Mouse (Mus musculus): ENCODE measurements around the gene Foxp1. TPM values are rescaled to one million over a fixed set of nuclear protein-coding genes. Genes with fewer than 3 reads are reported as not detected.
A peak's percentile ranks its signal among the peaks of the same experiment; 100 is the strongest.

Gene Foxp1
- total and polyA plus RNA-seq, 3 experiments: 16.1 to 42.0 TPM; not detected in 1

- Histone ChIP-seq H3K4me1 (ENCODE audit: control insufficient read depth in 1 of 2, insufficient read depth in 2 of 2, low read length in 2 of 2) (peaks cover 0 to 4% of the 10 kb centered on the region in 2 experiments; a peak in 3 of 4 replicates), H3K4me3 (ENCODE audit: control insufficient read depth in 1 of 2, insufficient read depth in 1 of 2, low read depth in 2 of 2, low read length in 2 of 2) (no peak overlapping the region), H3K79me2 (ENCODE audit: control insufficient read depth, insufficient read depth, low read length, poor library complexity) (no peaks in the 10 kb centered on the region), H3K9me3 (replicated peaks; ENCODE audit: insufficient read depth, low read length) (no peaks in the 10 kb centered on the region), H3K27me3 (ENCODE audit: control insufficient read depth in 1 of 2, insufficient read depth in 2 of 2, low read length in 2 of 2) (no peaks in the 10 kb centered on the region), H3K27ac (ENCODE audit: control insufficient read depth, low read depth, low read length) (no peak overlapping the region), H3K9ac (ENCODE audit: control insufficient read depth, low read depth, low read length, poor library complexity, severe bottlenecking) (no peak overlapping the region), H3K36me3 (ENCODE audit: control insufficient read depth in 1 of 2, insufficient read depth in 2 of 2, low read length in 2 of 2) (no peaks in the 10 kb centered on the region)
- peak; percentile 36 for DNase-seq (ENCODE audit: low read depth, low spot score)
- TF ChIP-seq CHD2 (IDR thresholded peaks at IDR 0.05; ENCODE audit: low read length) (no peak), SMC3 (IDR thresholded peaks at IDR 0.05; ENCODE audit: low read depth, low read length) (no peak), MYB (IDR thresholded peaks at IDR 0.05; ENCODE audit: low read depth, low read length) (no peak), KAT2A (conservative IDR thresholded peaks at IDR 0.05; ENCODE audit: low read depth, low read length) (no peak), POLR2AphosphoS2 (IDR thresholded peaks at IDR 0.05; ENCODE audit: low read length) (no peak), GATA1 (IDR thresholded peaks at IDR 0.05; ENCODE audit: low read depth, low read length) (no peak), EP300 (IDR thresholded peaks at IDR 0.05; ENCODE audit: low read depth in 1 of 2, low read length in 2 of 2) (no peak), CTCF (IDR thresholded peaks at IDR 0.05 in 2 of 3, conservative IDR thresholded peaks at IDR 0.05 in 1 of 3; ENCODE audit: control insufficient read depth in 1 of 3, insufficient read depth in 1 of 3, low read depth in 2 of 3, low read length in 3 of 3, poor library complexity in 1 of 3, severe bottlenecking in 1 of 3) (no peak)
Measured at GRCm38 (mm10) chr6:99302662-99303435, 219.7 kb downstream of the Foxp1 start.

DNA sequence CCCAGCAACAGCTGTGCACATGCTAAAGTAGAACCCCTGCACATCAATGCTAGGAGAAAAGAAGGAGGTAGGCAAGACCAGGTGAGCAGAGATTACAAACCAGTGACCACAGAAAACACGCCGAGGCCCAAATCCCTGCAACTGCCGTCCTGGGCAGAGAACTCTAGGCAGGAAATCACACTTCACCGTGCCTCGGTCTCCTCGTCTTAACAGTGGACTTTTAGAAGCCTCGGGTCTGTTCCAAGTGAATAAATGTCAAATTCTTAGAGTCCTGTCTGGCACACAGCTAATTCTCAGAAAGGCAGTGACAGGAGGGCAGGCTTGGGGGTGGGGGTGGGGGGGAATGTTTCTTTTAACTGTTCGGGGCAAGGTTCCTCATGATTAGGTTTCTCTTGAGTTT lies 220.6 kb downstream of the Foxp1 start:
- Histone ChIP-seq H3K4me3 (ENCODE audit: control insufficient read depth in 1 of 2, insufficient read depth in 1 of 2, low read depth in 2 of 2, low read length in 2 of 2) (no peak overlapping the region), H3K27me3 (ENCODE audit: control insufficient read depth in 1 of 2, insufficient read depth in 2 of 2, low read length in 2 of 2) (no peaks in the 10 kb centered on the region), H3K9ac (ENCODE audit: control insufficient read depth, low read depth, low read length, poor library complexity, severe bottlenecking) (no peak overlapping the region), H3K9me3 (replicated peaks; ENCODE audit: insufficient read depth, low read length) (no peaks in the 10 kb centered on the region), H3K36me3 (ENCODE audit: control insufficient read depth in 1 of 2, insufficient read depth in 2 of 2, low read length in 2 of 2) (no peaks in the 10 kb centered on the region), H3K79me2 (ENCODE audit: control insufficient read depth, insufficient read depth, low read length, poor library complexity) (no peaks in the 10 kb centered on the region), H3K27ac (ENCODE audit: control insufficient read depth, low read depth, low read length) (no peak overlapping the region), H3K4me1 (ENCODE audit: control insufficient read depth in 1 of 2, insufficient read depth in 2 of 2, low read length in 2 of 2) (peaks cover 0 to 4% of the 10 kb centered on the region in 2 experiments; a peak in 3 of 4 replicates)
- no peak for TF ChIP-seq MYC (IDR thresholded peaks at IDR 0.05; ENCODE audit: low read depth, low read length)
- TF ChIP-seq TAL1 (IDR thresholded peaks at IDR 0.05; ENCODE audit: low read length): no peak
- no peak for DNase-seq (ENCODE audit: low read depth, low spot score)

DNA sequence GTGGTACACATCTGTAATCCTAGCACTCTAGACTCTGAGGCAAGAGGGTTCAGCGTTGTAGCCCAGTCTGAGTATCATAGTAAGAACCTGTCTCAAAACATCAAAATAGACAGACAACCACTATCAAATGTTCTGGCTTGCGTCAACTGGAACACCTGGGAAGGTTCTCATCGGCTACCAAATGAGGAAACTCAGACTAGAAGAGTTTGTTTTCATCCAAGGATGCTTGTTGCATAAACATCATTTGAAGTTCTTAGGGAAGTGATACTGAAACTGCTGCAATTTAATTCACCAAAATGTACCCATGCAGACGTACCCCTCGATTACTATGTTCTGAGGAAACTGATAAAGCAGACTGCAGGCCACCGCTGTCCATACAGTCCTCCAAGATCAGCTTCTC lies 222.3 kb downstream of the Foxp1 start:
- no peak for DNase-seq (ENCODE audit: low read depth, low spot score)
- TF ChIP-seq RAD21 (IDR thresholded peaks at IDR 0.05; ENCODE audit: low read depth, low read length): no peak
- TF ChIP-seq MYC (IDR thresholded peaks at IDR 0.05; ENCODE audit: low read depth, low read length): no peak
- no peak for TF ChIP-seq MYB (IDR thresholded peaks at IDR 0.05; ENCODE audit: low read depth, low read length)
- TF ChIP-seq USF2 (IDR thresholded peaks at IDR 0.05; ENCODE audit: borderline replicate concordance in 1 of 2, insufficient read depth in 1 of 2, low read depth in 1 of 2, low read length in 2 of 2): no peak
- TF ChIP-seq ELF1 (IDR thresholded peaks at IDR 0.05; ENCODE audit: low read depth, low read length): no peak
- H3K27me3 ChIP-seq (ENCODE audit: control insufficient read depth in 1 of 2, insufficient read depth in 2 of 2, low read length in 2 of 2): no peaks in the 10 kb centered on the region
- no peak overlapping the region for H3K27ac ChIP-seq (ENCODE audit: control insufficient read depth, low read depth, low read length)
- H3K9me3 ChIP-seq (replicated peaks; ENCODE audit: insufficient read depth, low read length): no peaks in the 10 kb centered on the region
- H3K9ac ChIP-seq (ENCODE audit: control insufficient read depth, low read depth, low read length, poor library complexity, severe bottlenecking): no peak overlapping the region
- no peaks in the 10 kb centered on the region for H3K79me2 ChIP-seq (ENCODE audit: control insufficient read depth, insufficient read depth, low read length, poor library complexity)
- no peaks in the 10 kb centered on the region for H3K36me3 ChIP-seq (ENCODE audit: control insufficient read depth in 1 of 2, insufficient read depth in 2 of 2, low read length in 2 of 2)
- peaks cover 0 to 4% of the 10 kb centered on the region in 2 experiments; a peak in 3 of 4 replicates for H3K4me1 ChIP-seq (ENCODE audit: control insufficient read depth in 1 of 2, insufficient read depth in 2 of 2, low read length in 2 of 2)
- no peak overlapping the region for H3K4me3 ChIP-seq (ENCODE audit: control insufficient read depth in 1 of 2, insufficient read depth in 1 of 2, low read depth in 2 of 2, low read length in 2 of 2)

All from MEL (cell line).